Mouse (Mus musculus) kidney, adult 2 months (tissue): Measurements from ENCODE around the gene Mtrf1.

Experiments used
- CTCF ChIP-seq: fragments of 200-500 bp; conservative IDR thresholded peaks from 2 replicates; pipeline ENCODE4 v1.5.1; 2011; ENCODE audit warnings: low read depth, mild to moderate bottlenecking, control low read depth, low read length, moderate library complexity, mixed read lengths; ENCODE audit not compliant: insufficient read depth, insufficient read length
- POLR2A ChIP-seq: fragments of 200-500 bp; IDR thresholded peaks from one replicate; pipeline ENCODE4 v1.6.1; 2011; ENCODE audit warnings: low read depth, low read length, control low read depth

DNA sequence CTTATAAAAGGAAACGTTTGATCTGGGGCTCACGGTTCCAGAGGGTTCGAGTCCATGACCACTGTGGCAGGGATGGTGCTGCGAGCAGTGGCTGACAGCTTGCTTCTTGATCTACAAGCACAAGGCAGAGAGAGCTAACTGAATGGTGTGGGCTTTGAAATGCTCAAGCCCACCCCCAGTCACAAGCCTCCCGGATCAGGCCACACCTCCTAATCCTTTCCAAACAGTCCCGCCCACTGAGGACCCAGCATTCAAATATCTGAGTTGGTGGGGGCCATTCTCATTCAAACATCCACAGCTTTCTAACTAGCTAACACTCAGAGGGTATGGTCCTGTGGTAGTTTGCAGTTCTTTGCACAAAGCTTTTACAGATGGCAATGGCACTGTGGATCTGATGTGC is 15.5 kb downstream of the Mtrf1 start:
- TF ChIP-seq CTCF (no peak), POLR2A (no peak)
